Mouse (Mus musculus) MEL (cell line): ENCODE data around the gene Dph5. TPM values are rescaled to one million over a fixed set of nuclear protein-coding genes. Genes with fewer than 3 reads are reported as not detected.
A peak's percentile ranks its signal among the peaks of the same experiment; 100 is the strongest.

ENCODE experiments used
- DNase-seq: peaks from one replicate; pipeline ENCODE4 v3.0.0; 2011; ENCODE audit warnings: low read depth, low spot score
- H3K27ac ChIP-seq: 2 replicates; pipeline ENCODE4 v1.5.1; 2012; ENCODE audit warnings: low read depth, mild to moderate bottlenecking, control low read depth, low read length, moderate library complexity; ENCODE audit not compliant: control insufficient read depth
- H3K27me3 ChIP-seq, 2 experiments: fragments of 150-350 bp in 1 of 2; sonication (generic) in 1 of 2; 2 replicates each; pipeline ENCODE4 v1.6.1; 2012; ENCODE audit warnings: low read length in 2 of 2, mild to moderate bottlenecking in 2 of 2, improper control_type of control experiment in 1 of 2, moderate library complexity in 1 of 2; ENCODE audit not compliant: insufficient read depth in 2 of 2, control insufficient read depth in 1 of 2
- H3K36me3 ChIP-seq, 2 experiments: 2 replicates each; pipeline ENCODE4 v1.6.1; 2012 to 2014; ENCODE audit warnings: low read length in 2 of 2, improper control_type of control experiment in 1 of 2, inconsistent platforms in 1 of 2, mild to moderate bottlenecking in 1 of 2; ENCODE audit not compliant: insufficient read depth in 2 of 2, control insufficient read depth in 1 of 2
- H3K4me1 ChIP-seq, 2 experiments: fragments of 150-350 bp in 1 of 2; sonication (generic) in 1 of 2; 2 replicates each; pipeline ENCODE4 v1.6.1; 2012; ENCODE audit warnings: low read length in 2 of 2, improper control_type of control experiment in 1 of 2, mild to moderate bottlenecking in 1 of 2; ENCODE audit not compliant: insufficient read depth in 2 of 2, control insufficient read depth in 1 of 2
- H3K4me3 ChIP-seq, 2 experiments: fragments of 150-350 bp in 1 of 2; sonication (generic) in 1 of 2; 2 replicates each; pipeline ENCODE4 v1.5.1; 2012; ENCODE audit warnings: low read depth in 2 of 2, low read length in 2 of 2, mild to moderate bottlenecking in 2 of 2, moderate library complexity in 2 of 2, control low read depth in 1 of 2, improper control_type of control experiment in 1 of 2; ENCODE audit not compliant: control insufficient read depth in 1 of 2, insufficient read depth in 1 of 2
- H3K79me2 ChIP-seq: 2 replicates; pipeline ENCODE4 v1.6.1; 2012; ENCODE audit warnings: mild to moderate bottlenecking, low read length, moderate library complexity; ENCODE audit not compliant: control insufficient read depth, poor library complexity, insufficient read depth
- H3K9ac ChIP-seq: 2 replicates; pipeline ENCODE4 v1.6.1; 2012; ENCODE audit warnings: low read depth, mild to moderate bottlenecking, control low read depth, low read length, moderate library complexity; ENCODE audit not compliant: control insufficient read depth, poor library complexity, severe bottlenecking
- H3K9me3 ChIP-seq: fragments of 150-350 bp; sonication (generic); replicated peaks from 2 replicates; pipeline ENCODE4 v1.6.1; 2012; ENCODE audit warnings: mild to moderate bottlenecking, low read length, improper control_type of control experiment, moderate library complexity; ENCODE audit not compliant: insufficient read depth
- CHD1 ChIP-seq: IDR thresholded peaks from 2 replicates; pipeline ENCODE4 v1.6.1; 2012; ENCODE audit warnings: low read depth, mild to moderate bottlenecking, inconsistent platforms, low read length, improper control_type of control experiment
- CHD2 ChIP-seq: IDR thresholded peaks from 2 replicates; pipeline ENCODE4 v1.6.1; 2011; ENCODE audit warnings: low read length, improper control_type of control experiment
- CTCF ChIP-seq, 3 experiments: IDR thresholded peaks in 2 of 3; conservative IDR thresholded peaks in 1 of 3; 2 replicates each; pipeline ENCODE4 v1.5.1; 2011 to 2012; ENCODE audit warnings: low read length in 3 of 3, low read depth in 2 of 3, mild to moderate bottlenecking in 2 of 3, improper control_type of control experiment in 1 of 3, inconsistent platforms in 1 of 3, mixed read lengths in 1 of 3, moderate library complexity in 1 of 3; ENCODE audit not compliant: control insufficient read depth in 1 of 3, insufficient read depth in 1 of 3, poor library complexity in 1 of 3, severe bottlenecking in 1 of 3
- E2F4 ChIP-seq: IDR thresholded peaks from 2 replicates; pipeline ENCODE4 v1.6.1; 2011; ENCODE audit warnings: low read depth, low read length, improper control_type of control experiment, borderline replicate concordance
- ELF1 ChIP-seq: IDR thresholded peaks from 2 replicates; pipeline ENCODE4 v1.6.1; 2014; ENCODE audit warnings: low read depth, mild to moderate bottlenecking, inconsistent platforms, low read length, improper control_type of control experiment, moderate library complexity
- EP300 ChIP-seq, 2 experiments: IDR thresholded peaks; 2 replicates each; pipeline ENCODE4 v1.6.1; 2011; ENCODE audit warnings: improper control_type of control experiment in 2 of 2, low read length in 2 of 2, low read depth in 1 of 2, mild to moderate bottlenecking in 1 of 2
- ETS1 ChIP-seq: IDR thresholded peaks from 2 replicates; pipeline ENCODE4 v1.6.1; 2012; ENCODE audit warnings: low read depth, mild to moderate bottlenecking, inconsistent platforms, low read length, improper control_type of control experiment, moderate library complexity
- GABPA ChIP-seq: IDR thresholded peaks from 2 replicates; pipeline ENCODE4 v1.6.1; 2012; ENCODE audit warnings: low read depth, mild to moderate bottlenecking, inconsistent platforms, low read length, improper control_type of control experiment, moderate library complexity
- GATA1 ChIP-seq: IDR thresholded peaks from 2 replicates; pipeline ENCODE4 v1.6.1; 2011; ENCODE audit warnings: low read depth, low read length, improper control_type of control experiment
- HCFC1 ChIP-seq: IDR thresholded peaks from 2 replicates; pipeline ENCODE4 v1.6.1; 2012; ENCODE audit warnings: low read depth, mild to moderate bottlenecking, inconsistent platforms, low read length, improper control_type of control experiment, moderate library complexity
- JUND ChIP-seq: IDR thresholded peaks from 2 replicates; pipeline ENCODE4 v1.6.1; 2011; ENCODE audit warnings: low read depth, mild to moderate bottlenecking, improper control_type of control experiment, low read length
- KAT2A ChIP-seq: conservative IDR thresholded peaks from 2 replicates; pipeline ENCODE4 v1.6.1; 2012; ENCODE audit warnings: low read depth, low read length, improper control_type of control experiment, inconsistent platforms
- MAX ChIP-seq: IDR thresholded peaks from 2 replicates; pipeline ENCODE4 v1.6.1; 2011; ENCODE audit warnings: low read length, improper control_type of control experiment
- MAZ ChIP-seq: IDR thresholded peaks from 2 replicates; pipeline ENCODE4 v1.6.1; 2012; ENCODE audit warnings: low read depth, mild to moderate bottlenecking, inconsistent platforms, low read length, improper control_type of control experiment
- MEF2A ChIP-seq: IDR thresholded peaks from 2 replicates; pipeline ENCODE4 v1.6.1; 2014; ENCODE audit warnings: low read depth, mild to moderate bottlenecking, inconsistent platforms, low read length, improper control_type of control experiment; ENCODE audit not compliant: poor library complexity, insufficient replicate concordance, severe bottlenecking; ENCODE audit errors: extremely low read depth
- MYB ChIP-seq: IDR thresholded peaks from 2 replicates; pipeline ENCODE4 v1.6.1; 2011; ENCODE audit warnings: mild to moderate bottlenecking, low read depth, low read length, improper control_type of control experiment
- NELFE ChIP-seq: IDR thresholded peaks from 2 replicates; pipeline ENCODE4 v1.6.1; 2011; ENCODE audit warnings: low read depth, low read length, improper control_type of control experiment
- POLR2A ChIP-seq, 2 experiments: IDR thresholded peaks; 2 replicates each; pipeline ENCODE4 v1.6.1; 2011 to 2012; ENCODE audit warnings: low read length in 2 of 2, mild to moderate bottlenecking in 2 of 2, control low read depth in 1 of 2, improper control_type of control experiment in 1 of 2, low read depth in 1 of 2, moderate library complexity in 1 of 2; ENCODE audit not compliant: control insufficient read depth in 1 of 2, insufficient read depth in 1 of 2, poor library complexity in 1 of 2
- POLR2AphosphoS5 ChIP-seq: IDR thresholded peaks from 2 replicates; pipeline ENCODE4 v1.6.1; 2012; ENCODE audit warnings: low read depth, borderline replicate concordance, mild to moderate bottlenecking, inconsistent platforms, low read length, moderate library complexity, mixed read lengths
- RAD21 ChIP-seq: IDR thresholded peaks from 2 replicates; pipeline ENCODE4 v1.6.1; 2011; ENCODE audit warnings: mild to moderate bottlenecking, low read depth, low read length, improper control_type of control experiment
- RCOR1 ChIP-seq: IDR thresholded peaks from 2 replicates; pipeline ENCODE4 v1.6.1; 2012; ENCODE audit warnings: low read depth, mild to moderate bottlenecking, inconsistent platforms, low read length, improper control_type of control experiment
- SIN3A ChIP-seq: IDR thresholded peaks from 2 replicates; pipeline ENCODE4 v1.6.1; 2012; ENCODE audit warnings: low read length, improper control_type of control experiment, inconsistent platforms
- TBP ChIP-seq: IDR thresholded peaks from 2 replicates; pipeline ENCODE4 v1.8.0; 2011; ENCODE audit warnings: low read depth, low read length, improper control_type of control experiment
- TCF12 ChIP-seq: IDR thresholded peaks from 2 replicates; pipeline ENCODE4 v1.6.1; 2014; ENCODE audit warnings: low read depth, mild to moderate bottlenecking, inconsistent platforms, low read length, improper control_type of control experiment, moderate library complexity
- USF2 ChIP-seq, 2 experiments: IDR thresholded peaks; 2 replicates each; pipeline ENCODE4 v1.6.1; 2011 to 2012; ENCODE audit warnings: improper control_type of control experiment in 2 of 2, low read length in 2 of 2, borderline replicate concordance in 1 of 2, inconsistent platforms in 1 of 2, low read depth in 1 of 2, mild to moderate bottlenecking in 1 of 2; ENCODE audit not compliant: insufficient read depth in 1 of 2
- ZMIZ1 ChIP-seq: IDR thresholded peaks from 2 replicates; pipeline ENCODE4 v1.6.1; 2012; ENCODE audit warnings: low read depth, mild to moderate bottlenecking, inconsistent platforms, low read length, improper control_type of control experiment, moderate library complexity
- polyA plus RNA-seq, 2 experiments: library from polyadenylated mRNA; stranded (reverse) in 1 of 2; unstranded in 1 of 2; fragments of >175 nt in 1 of 2; fragments of >200 nt in 1 of 2; gene quantifications; 2 replicates each; pipeline versions ENCODE4 v1.2.1 to v1.2.4; 2012; ENCODE audit warnings: low replicate concordance in 2 of 2, low read depth in 1 of 2; ENCODE audit not compliant: insufficient read length in 2 of 2, insufficient read depth in 1 of 2, missing spikeins in 1 of 2
- total RNA-seq: library from RNA; depleted of rRNA; stranded (reverse); fragments of 300-350 nt; gene quantifications from 2 replicates; pipeline ENCODE4 v1.2.3, GENCODE M21; 2012

Gene Dph5
- total and polyA plus RNA-seq, 3 experiments: 34.9 to 45.8 TPM; not detected in 1

DNA sequence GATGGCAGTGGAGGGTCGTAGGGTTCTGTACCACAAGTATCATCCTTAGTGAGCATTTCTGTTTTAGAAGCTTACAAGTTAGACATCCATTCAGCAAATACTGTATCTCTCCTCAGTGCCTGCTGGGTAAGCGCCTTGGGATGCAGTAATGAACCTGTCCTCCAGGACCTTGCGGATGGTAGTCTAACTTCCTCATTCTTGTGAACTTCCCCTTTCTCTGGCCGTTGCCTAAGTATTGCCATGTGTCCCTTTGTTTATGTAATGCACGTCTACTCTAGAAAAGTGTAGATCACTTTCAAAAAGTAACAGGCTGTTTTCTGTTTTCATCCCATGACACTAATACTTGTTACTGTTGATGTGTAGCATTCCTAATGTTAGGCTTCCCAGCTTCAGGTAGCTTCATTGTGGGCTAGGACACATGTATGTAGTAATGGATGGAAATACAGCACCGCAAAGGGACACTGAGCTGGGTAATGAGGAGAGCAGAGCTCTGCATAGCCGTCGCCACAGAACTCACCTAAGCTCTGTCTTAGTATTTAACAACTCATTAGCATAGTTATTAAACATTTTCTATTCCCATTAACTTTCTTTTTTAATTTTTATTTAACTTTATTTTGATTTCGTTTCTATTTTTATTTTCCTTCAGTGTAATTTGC, 14.8 kb downstream of the Dph5 start (continued):
- peak; percentile 57 for TF ChIP-seq RCOR1
- peak; percentile 37 to 66; a peak in 3 of 4 replicates for TF ChIP-seq EP300 (IDR thresholded peaks at IDR 0.05; ENCODE audit: low read depth in 1 of 2, low read length in 2 of 2)
- TF ChIP-seq TBP: 0 out of 2 replicates have a peak, but pooled peaks have one; percentile 36

DNA sequence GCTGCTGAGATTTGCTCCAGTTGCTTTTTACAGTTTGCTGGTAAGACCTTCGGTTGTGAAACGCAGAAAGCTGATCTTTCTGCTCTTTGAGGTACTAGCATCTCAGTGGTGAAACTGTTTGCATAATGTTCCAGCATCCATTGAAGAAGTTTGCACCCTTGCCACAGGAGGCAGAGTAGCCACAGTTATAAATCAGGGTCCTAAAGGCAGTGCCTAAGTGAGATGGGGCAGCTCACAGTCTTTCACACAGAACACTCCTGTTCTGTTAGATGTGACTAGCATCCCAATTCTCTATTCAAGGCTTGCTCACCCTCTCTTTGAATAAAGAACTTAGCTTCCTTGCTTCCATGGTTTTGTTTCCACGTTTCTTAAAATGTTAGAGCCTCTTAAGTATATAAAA, 17.4 kb downstream of the Dph5 start:
- H3K9ac ChIP-seq: no peak overlapping the region
- H3K4me1 ChIP-seq: peaks cover 5 to 6% of the 10 kb centered on the region in 2 experiments
- H3K4me3 ChIP-seq: no peak overlapping the region
- 0 out of 2 replicates have a peak, but pooled peaks cover 3% of the 10 kb centered on the region for H3K79me2 ChIP-seq
- TF ChIP-seq MEF2A (no peak), TBP (no peak), CHD1 (no peak), GABPA (no peak), MAZ (no peak), MAX (no peak), ELF1 (no peak), ETS1 (no peak), RAD21 (no peak), POLR2AphosphoS5 (no peak), JUND (no peak), MYB (no peak), USF2 (IDR thresholded peaks at IDR 0.05; ENCODE audit: borderline replicate concordance in 1 of 2, insufficient read depth in 1 of 2, low read depth in 1 of 2, low read length in 2 of 2) (no peak), CTCF (IDR thresholded peaks at IDR 0.05 in 2 of 3, conservative IDR thresholded peaks at IDR 0.05 in 1 of 3; ENCODE audit: control insufficient read depth in 1 of 3, insufficient read depth in 1 of 3, low read depth in 2 of 3, low read length in 3 of 3, poor library complexity in 1 of 3, severe bottlenecking in 1 of 3) (no peak)
- H3K36me3 ChIP-seq: peaks cover 12 to 25% of the 10 kb centered on the region in 2 experiments
- H3K27ac ChIP-seq: no peak overlapping the region
- no peaks in the 10 kb centered on the region for H3K9me3 ChIP-seq
- DNase-seq: no peak
- no peaks in the 10 kb centered on the region for H3K27me3 ChIP-seq

DNA sequence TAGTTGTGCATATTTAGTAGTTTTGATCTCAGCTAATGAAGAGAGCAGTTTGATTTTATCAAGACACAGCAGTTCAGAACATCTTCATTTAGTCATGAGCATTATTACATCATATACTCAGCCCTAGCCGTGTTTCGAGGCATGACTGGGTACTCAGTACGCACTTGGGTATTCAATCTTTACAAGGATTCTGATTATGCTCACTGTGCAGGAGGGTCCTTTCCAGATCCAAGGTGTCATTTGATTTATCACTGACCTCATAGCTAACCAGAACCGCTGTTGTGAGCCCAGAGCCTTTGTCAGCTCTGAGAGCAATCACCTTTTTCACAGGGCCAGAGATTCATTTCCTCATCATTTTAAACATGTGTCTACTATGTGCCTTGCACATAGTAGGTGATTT, 17.9 kb downstream of the Dph5 start:
- Histone ChIP-seq H3K36me3 (peaks cover 12 to 24% of the 10 kb centered on the region in 2 experiments), H3K9me3 (no peaks in the 10 kb centered on the region), H3K4me1 (peaks cover 5 to 6% of the 10 kb centered on the region in 2 experiments), H3K79me2 (0 out of 2 replicates have a peak, but pooled peaks cover 3% of the 10 kb centered on the region), H3K9ac (no peak overlapping the region), H3K27ac (no peak overlapping the region), H3K4me3 (no peak overlapping the region), H3K27me3 (no peaks in the 10 kb centered on the region)
- DNase-seq: no peak
- TF ChIP-seq POLR2A (IDR thresholded peaks at IDR 0.05; ENCODE audit: control insufficient read depth in 1 of 2, insufficient read depth in 1 of 2, low read depth in 1 of 2, low read length in 2 of 2, poor library complexity in 1 of 2): no peak
- TF ChIP-seq MEF2A: no peak
- no peak for TF ChIP-seq SIN3A
- TF ChIP-seq NELFE: no peak
- no peak for TF ChIP-seq KAT2A
- no peak for TF ChIP-seq CHD2
- TF ChIP-seq GATA1: no peak
- TF ChIP-seq HCFC1: no peak
- TF ChIP-seq CHD1: no peak
- no peak for TF ChIP-seq CTCF (IDR thresholded peaks at IDR 0.05 in 2 of 3, conservative IDR thresholded peaks at IDR 0.05 in 1 of 3; ENCODE audit: control insufficient read depth in 1 of 3, insufficient read depth in 1 of 3, low read depth in 2 of 3, low read length in 3 of 3, poor library complexity in 1 of 3, severe bottlenecking in 1 of 3)
- TF ChIP-seq ZMIZ1: no peak
- no peak for TF ChIP-seq TBP
- no peak for TF ChIP-seq TCF12
- TF ChIP-seq E2F4: no peak
- TF ChIP-seq POLR2AphosphoS5: no peak
